Mouse (Mus musculus) megakaryocyte progenitor cell, adult 5-6 weeks (primary cell): ENCODE measurements at regions not wholly inside any gene's neighbourhood (a gene's known extent, or its start where the extent isn't known, plus 50 kb on each side); places are given as distances from the start of the nearest gene placed in this dataset.

Source experiments
- ATAC-seq: replicated peaks from 2 replicates; pipeline ENCODE4 v1.8.0; 2016; ENCODE audit warnings: mild to moderate bottlenecking, moderate TSS enrichment, inconsistent platforms; ENCODE audit not compliant: poor library complexity

DNA sequence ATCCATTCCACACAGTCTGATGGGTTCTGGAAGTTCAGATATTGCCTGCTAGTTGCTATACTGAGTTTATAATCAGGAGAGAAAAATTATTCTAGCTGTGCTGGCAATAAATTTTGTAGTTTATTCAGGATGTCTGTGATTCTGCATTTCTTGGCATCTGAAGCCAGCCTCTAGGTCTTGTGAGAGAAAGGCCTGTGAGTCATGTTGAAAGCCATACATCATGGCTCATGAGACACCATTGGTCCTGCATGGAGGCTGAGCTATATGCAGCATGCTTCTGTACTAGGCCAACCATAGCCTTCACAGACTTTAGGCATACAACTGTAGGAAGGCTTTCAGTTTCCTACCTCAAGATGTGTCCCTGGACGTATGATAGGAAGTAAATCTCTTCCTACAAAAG, 1334.7 kb downstream of the Fam181b start:
- ATAC-seq: no peak

DNA sequence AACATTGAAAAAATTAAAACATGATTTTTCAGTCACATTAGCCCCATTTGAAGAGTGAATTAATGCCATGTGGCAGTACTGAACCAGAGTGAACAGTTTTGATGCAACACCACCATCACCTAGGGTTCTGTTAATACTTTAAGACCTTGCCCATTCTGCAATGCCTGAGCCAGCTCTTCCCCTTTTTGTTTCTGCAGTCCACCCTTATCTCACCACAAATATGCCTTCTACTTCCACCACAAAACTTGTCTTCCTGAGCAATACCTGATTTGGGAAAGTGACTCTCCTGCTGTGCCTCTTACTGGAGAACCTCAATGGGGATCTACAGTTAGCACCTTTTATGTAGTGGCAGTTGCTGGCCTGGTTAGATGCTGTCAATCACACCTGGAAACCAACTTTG, 1335.7 kb downstream of the Fam181b start:
- ATAC-seq: peak; percentile 79

DNA sequence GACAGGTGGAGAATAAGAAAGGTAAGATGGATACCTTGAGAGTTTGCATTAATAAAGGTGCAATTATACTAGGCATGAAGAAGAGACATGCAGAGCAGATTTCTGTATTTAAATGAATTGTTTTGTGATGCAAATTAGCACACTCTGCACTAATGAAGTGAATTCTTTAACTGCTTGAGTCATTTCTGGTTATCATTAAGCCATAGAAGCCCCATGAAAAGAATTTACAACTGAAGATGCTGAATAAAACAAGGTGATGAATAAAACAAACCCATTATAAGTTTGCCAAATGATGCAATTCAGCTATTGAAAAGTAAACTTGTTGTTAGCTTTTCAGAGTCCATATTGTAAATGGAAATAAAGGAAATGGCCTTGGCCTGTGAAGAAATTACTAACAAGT, 1351.8 kb downstream of the Fam181b start:
- no peak for ATAC-seq
